Mouse (Mus musculus) gastrocnemius, postnatal 14 days (tissue): Measurements from ENCODE around the gene Smarcb1. TPM values are rescaled to one million over a fixed set of nuclear protein-coding genes. Genes with fewer than 3 reads are reported as not detected.

Experiments used
- DNase-seq: peaks from one replicate; pipeline ENCODE4 v3.0.0; 2021; ENCODE audit warnings: mixed read lengths
- intact Hi-C: fragments of 180-260 bp; cut with DNase I; formaldehyde crosslinking; loops from one replicate; pipeline ENCODE4 v1.15.1; 2025; ENCODE audit warnings: low total_unique reads
- total RNA-seq, 2 experiments: library from RNA; stranded (reverse); gene quantifications; 2 replicates each; pipeline ENCODE4 v1.2.3; 2021

The Smarcb1 gene
- total RNA-seq, 2 experiments from 2014 or later, result 17.7 to 28.0 TPM

DNA sequence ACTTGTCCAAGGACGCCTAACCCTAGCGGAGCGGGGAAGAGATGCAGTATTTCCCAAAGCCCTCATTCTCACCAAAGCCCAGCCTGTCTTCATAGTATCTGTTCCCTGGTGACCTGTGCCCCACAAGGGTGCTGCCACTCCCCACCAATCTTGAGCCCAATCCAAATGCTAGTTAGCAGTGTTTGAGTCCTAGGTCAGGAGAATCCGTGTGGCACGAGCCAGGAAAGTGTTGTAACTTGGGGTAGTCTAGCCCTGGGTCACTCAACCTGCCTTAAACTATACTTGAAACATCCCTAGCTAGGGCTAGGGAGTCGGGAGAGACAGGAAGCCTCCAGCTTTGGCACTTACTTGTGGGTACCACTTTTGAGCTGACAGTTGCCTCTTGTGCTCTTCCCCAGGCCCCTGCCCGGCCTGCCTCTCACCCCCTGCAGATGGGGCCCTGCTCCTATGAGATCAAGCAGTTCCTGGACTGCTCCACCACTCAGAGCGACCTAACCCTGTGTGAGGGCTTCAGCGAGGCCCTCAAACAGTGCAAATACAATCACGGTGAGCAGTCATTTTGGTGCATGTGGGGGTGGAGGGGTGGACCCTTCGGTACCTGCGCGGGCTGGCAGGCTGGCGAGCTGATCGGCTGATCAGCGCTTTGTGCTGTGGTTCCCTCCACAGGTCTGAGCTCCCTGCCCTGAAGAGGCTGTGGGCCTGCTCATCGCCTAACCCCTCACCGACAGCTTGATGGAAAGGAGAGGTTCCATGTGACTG lies 15.7 kb upstream of the Smarcb1 start:
- intact Hi-C loops, result no loop called here
- no peak for DNase-seq

DNA sequence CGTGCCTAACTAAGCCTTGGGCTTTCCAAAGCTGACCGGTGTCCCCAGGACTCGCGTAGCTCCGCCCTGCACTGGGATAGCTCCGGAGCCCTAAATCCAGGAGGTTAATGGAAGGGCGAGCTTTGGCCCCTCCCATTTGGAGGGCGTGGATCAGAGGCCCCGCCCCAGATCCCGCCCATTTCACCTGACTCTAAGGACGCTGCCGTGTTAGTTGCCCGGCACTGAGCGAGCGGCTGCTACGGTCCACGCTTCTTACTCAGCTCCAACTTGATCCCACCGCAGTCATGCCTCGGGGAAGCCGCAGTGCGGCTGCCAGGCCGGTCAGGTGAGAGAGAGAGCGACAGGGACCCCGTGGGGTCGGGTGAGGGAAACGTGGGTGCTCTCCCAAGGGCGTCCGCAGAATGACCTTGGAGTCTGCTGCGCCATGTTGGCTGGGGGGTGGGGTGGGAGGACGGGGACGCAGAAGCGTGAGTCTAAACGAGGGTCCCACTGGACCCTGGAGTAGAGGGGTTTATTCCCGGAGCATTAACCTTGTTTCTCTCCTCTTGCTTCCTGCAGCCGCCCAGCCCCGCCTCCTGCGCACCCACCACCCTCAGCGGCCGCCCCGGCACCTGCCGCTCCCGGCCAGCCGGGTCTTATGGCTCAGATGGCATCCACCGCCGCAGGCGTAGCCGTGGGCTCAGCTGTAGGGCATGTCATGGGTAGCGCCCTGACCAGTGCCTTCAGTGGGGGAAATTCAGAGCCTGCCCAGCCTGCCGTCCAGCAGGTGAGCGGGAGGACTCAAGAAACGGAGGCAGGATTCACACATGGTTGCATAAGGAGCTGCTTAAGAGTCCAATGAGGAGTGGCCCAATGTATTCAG lies 14.5 kb upstream of the Smarcb1 start, which contains the start of gene Mmp11:
Gene Mmp11, minus strand, starts transcription at position 817 of the 862 bp plus-strand sequence.
- intact Hi-C loops, result no loop called here
- peak; percentile 62 for DNase-seq

DNA sequence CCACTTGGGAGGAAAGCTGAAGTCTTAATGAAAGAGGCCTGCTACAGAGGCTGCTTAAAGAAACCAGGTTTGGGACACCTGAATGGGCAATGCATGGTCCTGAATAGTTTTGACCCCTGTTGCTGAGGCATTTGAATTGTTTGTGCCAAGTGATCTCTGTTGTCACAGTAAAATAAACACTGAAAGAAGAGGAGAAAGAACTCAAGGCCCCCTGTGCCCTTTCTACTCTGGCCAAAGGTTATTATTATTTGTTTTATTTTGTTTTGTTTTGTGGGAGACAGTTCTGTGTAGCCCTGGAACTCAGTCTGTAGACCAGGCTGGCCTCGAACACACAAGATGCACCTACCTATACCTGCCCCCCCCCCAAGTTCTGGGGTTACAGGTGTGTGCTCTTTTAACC lies 13.6 kb upstream of the Smarcb1 start:
- intact Hi-C loops, result no loop called here

DNA sequence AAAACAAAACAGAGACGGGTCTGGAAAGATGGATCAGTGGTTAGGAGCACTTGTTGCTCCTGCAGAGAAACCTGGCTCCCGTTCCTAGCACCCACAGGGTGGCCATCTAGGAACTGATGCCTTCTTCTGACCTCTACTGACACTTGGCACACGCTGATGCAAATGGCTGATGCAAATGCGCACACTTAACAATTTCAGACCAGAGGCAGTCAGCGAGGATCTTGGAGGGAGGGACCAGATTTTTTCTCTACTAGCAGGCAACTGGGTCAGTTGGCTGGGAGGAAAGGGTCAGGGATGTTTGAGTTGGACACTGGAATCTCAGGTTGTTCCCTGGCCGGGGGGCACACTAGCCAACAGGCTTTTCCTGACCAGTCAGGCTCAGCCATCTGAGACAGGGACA lies 11.5 kb upstream of the Smarcb1 start, which contains the start of gene Chchd10:
Gene Chchd10, plus strand, starts transcription at position 240 of the 400 bp plus-strand sequence.
- intact Hi-C loops, result no loop called here
- no peak for DNase-seq

More for the DNA sequence above, 13.6 kb upstream of the Smarcb1 start:
- no peak for DNase-seq

DNA sequence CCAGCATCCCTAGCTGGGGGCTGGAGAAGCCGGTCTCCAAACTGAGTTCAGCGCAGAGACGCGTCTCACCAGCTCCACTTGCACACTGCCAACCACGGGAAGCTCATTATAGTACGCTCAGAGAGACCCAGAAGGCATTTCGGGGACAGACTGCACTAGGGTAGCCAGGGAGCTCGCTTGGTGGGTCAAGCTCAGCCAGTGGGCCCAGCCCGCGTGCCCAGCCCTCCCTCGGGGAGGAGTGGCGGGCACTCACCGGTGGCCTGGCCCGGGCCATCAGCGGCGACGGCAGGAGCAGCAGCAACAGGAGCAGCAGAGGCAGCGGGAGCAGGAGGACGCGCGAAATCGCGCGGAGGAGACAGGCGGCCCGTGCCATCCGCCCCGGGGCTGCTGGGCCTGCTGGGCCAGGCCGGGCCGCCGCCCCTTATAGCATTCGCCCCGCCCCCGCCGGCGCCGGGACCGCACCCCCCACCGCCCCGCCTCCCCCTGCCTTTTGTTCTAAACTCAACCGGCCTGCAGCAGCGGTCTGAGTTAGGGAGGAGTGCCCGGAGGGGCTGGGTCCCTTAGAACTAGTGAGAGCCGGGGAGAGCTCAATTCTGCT lies 10.8 kb upstream of the Smarcb1 start:
- intact Hi-C loops, result no loop called here
- DNase-seq, result peak; percentile 66

DNA sequence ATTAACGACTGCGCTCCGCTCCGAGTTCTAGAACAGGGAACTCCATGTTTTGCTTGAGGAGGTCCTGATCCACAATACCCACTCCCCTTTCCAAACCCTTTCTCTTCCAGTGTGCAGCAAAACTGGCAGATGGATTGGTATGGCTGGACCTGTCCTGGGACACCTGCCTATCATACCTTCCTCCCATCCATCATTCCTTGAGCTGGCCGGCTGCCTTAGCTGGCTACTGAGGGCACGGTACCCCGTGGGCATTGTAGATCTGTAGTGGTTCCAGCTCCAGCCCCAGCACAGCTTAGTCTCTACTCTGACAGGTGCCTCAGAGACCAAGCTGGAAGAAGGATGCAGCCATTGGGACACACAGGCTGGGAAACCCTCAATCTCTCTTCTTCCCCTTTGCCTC lies 9.9 kb upstream of the Smarcb1 start:
- DNase-seq, result no peak
- intact Hi-C loops, result no loop called here

DNA sequence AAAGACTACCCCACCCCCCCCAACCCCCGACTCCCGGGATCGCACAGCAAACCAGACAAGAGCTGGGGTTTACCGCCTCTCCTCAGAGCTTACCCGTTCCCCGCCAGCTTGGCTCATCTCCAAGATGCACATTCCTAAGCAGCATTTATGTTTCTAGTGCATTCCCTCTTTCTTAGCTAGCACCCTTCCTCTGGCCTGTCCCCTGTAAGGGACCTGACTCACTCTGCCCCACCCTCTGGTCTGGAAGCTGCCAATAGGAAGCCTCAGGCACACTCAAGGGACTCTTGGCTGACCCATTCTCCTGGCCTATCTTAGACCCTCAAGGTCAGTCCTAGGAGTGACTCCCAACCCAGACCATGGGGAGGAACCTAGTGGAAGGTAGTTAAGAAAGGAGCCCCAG lies 8.9 kb upstream of the Smarcb1 start:
- no peak for DNase-seq

DNA sequence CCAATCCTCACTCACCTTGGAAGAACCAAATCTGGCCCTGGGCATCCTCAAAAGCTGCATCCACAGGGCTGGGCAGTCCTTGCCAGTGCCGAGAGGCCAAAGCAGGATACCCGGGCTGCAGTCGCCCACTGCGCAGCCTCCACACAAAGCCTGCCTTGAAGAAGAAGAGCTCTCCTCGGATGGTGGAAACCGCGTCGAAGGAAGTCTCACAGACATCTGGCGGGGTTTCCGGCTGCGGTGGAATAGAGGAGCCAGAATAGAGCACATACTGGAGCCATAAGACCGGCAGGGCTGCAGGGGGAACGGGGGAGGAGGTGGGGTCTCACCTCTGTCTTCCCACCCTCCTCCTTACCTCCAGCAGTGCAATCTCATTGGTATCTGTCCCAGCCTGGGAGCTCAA lies 5.0 kb upstream of the Smarcb1 start:
- intact Hi-C loops, result no loop called here
- no peak for DNase-seq

More for the DNA sequence above, 8.9 kb upstream of the Smarcb1 start:
- intact Hi-C loops, result no loop called here

DNA sequence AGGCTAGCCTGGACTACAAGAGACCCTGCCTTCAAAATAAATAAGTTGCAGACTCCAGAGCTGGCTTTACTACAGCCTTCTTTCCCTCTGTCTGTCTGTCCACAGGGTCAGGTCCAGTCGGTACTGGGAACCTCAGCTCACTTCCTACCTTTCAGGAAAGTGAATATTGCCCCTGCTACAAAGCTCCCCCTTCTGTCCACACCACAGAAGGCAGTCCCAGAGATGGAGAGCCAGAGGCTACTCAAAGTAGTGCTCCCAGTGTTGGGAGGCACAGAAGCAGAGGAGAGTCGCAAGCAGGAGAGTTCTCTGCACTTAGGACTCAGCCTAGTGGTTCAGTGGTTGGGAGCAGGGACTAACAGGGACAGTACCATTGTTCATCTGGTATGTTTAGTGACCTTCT lies 2.9 kb upstream of the Smarcb1 start:
- DNase-seq, result no peak
- intact Hi-C loops, result no loop called here

DNA sequence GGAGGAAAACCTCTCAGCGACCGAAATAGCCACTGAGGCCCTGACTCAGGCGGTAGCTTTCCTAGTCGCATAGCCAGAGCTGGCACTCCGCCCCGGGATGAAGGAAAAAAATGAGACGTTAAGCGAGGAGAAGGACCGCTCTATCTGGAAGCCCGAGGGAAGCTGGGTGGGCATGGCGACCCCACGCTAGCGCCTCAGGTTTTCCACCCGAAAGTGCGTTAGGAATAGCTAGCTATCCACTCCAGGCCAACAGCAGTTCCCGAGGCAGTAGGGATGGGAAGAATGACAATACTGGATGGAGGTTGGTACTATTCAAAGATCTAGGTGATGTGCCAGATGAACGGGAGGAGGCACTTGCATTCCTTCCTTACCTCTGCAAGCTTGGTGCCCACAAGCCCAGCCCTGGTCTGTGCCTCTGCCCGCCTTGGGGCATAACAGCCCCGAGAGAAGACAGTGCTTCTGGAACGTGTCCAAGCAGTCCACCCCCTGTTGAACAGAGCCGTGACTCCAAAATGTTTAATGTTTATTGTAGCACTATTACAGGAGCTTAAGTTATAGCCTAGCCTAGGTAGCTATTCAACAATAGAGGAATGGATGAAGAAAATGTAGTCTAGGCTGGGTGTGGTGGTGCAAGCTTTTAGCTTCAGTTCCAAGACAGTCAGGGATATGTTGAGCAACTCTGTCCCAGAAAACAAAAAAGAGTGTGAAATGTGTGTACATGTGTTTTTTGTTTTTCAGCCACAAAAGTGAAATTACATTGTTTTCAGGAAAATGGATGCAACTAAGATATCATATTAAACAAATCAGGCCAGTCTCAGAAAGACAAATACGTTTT lies 526 bp upstream of the Smarcb1 start:
- intact Hi-C loops, result no loop called here
- no peak for DNase-seq

DNA sequence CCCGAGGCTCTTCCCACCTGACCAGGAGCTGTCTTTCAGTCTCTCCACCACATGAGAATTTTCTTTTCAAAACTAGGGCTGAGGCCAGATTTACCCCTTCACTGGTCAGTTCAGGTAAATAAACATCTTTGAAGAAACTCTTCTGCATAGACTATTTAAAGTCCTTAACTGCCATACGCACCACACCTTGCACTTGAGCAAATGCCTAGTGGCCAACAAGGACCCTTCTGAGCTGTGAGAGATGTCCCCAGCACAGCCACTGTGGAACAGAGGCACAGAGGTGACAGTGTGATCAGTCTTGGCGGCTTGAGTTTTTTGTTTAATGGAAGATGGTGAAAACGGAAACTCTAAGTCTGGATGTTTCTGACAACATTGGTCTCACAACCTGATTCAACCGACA lies 2.4 kb downstream of the Smarcb1 start:
- DNase-seq, result no peak
- intact Hi-C loops, result no loop called here

DNA sequence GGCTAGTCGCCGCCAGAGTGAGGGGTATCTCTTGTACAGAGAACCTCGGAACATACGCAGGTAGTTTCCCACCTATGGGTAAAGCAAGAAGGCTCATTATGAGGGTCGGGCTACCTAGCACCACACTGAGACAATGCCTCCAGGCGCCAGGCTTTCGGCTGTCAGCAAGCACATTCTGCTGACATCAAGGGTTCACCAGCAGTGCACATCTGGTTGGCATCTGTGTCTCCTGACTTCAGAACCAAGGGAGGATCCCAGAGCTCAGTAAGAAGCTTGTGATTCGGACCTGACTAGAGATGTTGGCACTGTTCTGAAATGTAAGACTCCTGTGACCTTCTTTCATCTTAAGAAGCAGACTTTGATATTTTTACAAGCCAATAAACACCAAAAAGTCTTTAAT lies 4.6 kb downstream of the Smarcb1 start:
- intact Hi-C loops, result no loop called here

DNA sequence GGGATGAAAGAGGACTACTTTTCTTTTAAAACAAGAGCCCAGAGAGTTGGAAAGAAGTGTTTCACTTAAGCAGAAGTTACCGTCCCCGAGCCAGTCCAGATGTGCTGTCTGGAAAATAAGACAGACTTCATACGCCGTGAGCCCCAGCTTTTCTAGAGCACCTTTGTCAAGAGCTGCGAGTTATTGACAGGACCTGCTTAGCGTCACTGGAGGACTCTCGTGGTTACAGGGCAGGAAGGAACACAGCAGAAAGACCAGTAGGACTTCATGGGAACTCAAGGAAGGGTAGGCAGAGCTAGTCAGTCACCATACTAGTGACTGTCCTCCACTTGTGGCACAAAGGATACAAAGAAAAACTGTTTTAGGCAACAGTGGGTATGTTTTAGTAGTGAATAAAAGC lies 5.9 kb downstream of the Smarcb1 start:
- DNase-seq, result no peak
- intact Hi-C loops, result no loop called here

More for the DNA sequence above, 4.6 kb downstream of the Smarcb1 start:
- DNase-seq, result no peak

DNA sequence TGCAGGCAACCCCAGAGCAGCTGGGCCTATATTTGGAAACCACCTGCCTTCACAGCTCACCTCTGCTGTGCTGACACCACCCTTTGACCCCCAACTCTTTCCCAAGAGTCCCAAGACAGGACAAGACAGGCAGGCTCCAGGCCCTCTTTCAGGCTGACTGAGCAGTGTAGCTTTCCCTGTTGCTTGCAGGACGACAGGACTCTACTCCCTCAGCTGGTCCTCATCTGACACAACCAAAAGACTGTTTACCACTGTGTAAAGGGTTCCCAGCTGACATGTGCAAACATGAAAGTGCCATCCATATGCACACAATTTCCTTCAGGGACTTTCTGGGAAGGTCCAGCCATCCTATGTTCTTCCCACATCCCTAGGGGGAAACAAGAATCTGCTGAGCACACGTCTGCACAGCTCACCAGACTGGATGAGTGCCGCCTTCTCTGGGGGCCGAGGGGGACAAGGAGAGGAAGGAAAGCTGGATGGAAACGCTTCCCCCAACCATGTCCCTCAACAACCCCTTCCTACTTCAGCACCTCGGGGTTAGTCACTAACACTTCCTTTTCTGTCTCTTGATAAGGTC lies 8.3 kb downstream of the Smarcb1 start:
- intact Hi-C loops, result no loop called here
- no peak for DNase-seq

DNA sequence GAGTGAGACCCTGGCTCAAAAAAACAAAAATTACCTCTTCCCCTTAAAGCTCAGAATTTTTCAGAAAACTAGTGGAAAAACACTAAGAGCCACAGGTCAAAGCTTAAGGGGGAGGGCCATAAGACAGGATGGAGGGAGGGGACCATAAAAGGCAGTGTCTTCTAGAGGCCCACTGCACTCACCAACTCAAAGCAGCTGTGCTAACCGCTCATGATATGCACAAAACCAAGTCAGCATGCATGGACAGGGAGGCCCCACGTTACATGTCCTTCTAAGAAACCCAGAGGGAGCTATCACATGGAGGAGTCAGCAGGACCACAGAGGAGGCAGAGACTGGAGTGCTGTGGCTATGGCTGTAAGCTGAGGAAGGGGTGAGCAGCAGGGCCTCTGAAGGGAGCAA lies 10.7 kb downstream of the Smarcb1 start:
- DNase-seq, result no peak
- intact Hi-C loops, result no loop called here

DNA sequence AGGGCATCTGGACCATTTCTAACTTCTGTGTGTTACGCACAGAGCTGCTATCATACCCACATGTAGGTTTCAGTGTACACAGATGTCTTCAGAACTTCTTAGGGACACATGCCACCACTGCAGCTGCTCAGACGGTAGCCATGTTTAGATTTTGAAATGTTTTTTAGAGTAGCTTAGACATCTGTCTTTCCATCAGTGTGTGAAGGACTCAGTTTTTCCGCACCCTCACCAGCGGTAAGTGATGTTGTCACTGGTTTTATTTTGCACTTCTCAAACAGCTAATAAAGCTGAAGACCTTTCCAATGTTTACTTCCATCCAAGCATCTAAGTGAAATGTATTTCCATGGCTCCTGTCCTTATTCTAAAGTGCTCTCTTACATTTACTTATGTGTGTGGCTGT lies 14.5 kb downstream of the Smarcb1 start:
- intact Hi-C loops, result no loop called here
- no peak for DNase-seq

DNA sequence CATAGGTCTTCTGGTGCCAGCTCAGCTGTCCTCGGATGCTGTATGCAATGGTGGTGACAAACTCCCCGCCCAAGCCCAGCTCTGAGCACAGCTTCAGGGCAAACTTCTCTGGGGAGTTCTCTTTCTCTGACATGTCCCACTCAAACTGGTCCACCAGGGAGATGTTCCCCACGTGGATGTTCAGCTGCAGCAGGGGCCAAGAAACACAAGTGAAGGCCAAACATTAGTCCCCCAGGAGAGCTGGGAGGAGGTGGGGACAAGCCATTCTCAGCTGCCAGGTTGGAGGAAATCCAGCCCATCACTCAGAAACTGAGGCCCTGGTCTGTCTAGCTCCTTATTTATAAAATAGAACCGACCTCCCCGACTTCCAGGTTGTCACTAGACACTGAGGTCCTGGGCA lies 17.0 kb downstream of the Smarcb1 start:
- intact Hi-C loops, result no loop called here
- no peak for DNase-seq

DNA sequence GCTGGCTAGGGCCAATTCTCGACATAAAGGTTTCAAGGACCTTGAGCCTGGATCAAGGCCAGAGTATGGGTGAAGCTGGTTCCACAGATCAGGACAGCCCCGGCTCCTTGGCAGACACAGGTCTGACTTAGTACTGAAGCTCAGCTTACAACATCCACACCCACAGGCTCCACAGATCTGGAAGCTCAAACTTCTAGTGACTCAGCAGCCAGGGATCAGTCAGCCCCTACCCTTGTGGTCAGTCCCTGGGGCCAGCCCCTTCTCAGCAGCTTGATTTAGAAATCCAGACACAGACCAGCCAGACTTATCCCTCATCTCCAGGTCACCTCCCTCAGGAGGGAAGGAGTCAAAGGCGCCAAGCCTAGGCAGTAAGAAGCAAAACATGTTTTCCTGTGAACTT lies 22.6 kb downstream of the Smarcb1 start:
- peak; percentile 75 for DNase-seq
- intact Hi-C loops, result loop anchor here (5.0 kb wide), 1 partner anchor 48 kb away; no protein-coding TSS in a partner anchor

DNA sequence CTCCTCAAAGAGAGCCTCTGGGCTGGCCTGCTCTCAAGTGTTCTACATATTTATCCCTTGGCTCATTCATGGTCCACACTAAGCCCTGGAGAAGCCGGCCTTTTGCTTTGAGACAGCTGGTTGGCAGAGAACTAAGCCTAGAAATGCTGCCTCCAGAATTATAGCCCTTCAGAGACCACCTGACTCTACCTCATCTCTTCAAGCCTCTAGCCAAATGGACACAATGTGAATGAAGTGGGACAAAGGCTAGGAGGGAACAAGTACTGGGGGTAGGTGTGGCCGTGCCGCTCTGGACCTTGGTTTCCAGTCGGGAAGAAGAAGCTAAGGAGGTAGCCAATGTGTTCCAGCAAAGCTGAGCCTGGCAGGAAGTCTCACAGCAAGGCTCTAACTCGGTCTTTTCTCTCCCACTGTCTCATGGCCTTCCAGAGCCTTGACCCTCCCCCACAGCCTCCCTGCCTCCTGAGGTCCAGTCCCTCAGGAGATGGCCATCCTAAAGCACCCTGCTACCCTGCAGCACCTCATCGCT lies 23.3 kb downstream of the Smarcb1 start:
- DNase-seq, result no peak
- intact Hi-C loops, result loop anchor here (5.0 kb wide), 1 partner anchor 49 kb away; no protein-coding TSS in a partner anchor
